Mouse (Mus musculus): ENCODE measurements around the gene Slc16a5.

DNA sequence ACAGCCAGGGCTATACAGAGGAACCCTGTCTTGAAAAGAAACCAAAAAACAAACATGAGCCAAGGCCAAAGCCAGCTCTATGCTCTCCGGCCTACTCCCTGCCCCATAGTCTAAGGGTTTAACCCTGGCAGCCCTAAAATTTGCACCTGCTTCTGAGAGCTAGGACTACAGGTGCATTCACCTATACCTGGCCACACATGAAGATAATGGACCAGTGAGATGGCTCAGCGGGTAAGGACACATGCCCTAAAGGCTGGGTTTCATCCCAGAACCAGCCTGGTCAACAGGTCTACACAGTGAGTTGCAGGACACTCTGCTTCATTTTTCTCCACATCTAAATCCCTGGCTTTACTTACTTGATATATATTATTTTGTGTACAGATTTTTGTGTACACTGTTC, 60.0 kb downstream of the Slc16a5 start:
- TF ChIP-seq POLR2A (IDR thresholded peaks at IDR 0.05; ENCODE audit: insufficient read depth, low read depth, low read length) (no peak), CTCF (IDR thresholded peaks at IDR 0.05; ENCODE audit: insufficient read depth, low read depth, low read length) (no peak)
